Mouse (Mus musculus): ENCODE results near the gene Ache.

The Ache gene

DNA sequence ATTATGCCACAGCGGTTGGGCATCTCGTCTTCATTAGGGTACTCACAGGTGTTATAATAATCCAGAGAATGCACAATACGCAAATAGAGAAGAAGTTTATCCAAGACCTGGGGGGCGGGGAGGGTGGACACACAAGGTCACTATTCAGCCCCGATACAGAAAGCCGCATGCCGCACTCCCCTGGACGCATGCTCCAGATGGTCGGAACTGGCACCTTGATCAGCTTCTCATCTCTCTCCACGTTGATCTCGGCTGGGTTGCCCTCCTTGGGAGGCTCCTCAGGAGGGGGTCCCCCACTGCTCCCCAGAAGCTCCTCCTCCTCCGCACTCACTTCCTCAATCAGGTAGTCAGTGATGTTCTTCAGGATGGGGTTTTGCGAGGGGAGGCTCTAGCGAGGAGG, 9.8 kb downstream of the Ache start:
- DNase-seq, result no peak

DNA sequence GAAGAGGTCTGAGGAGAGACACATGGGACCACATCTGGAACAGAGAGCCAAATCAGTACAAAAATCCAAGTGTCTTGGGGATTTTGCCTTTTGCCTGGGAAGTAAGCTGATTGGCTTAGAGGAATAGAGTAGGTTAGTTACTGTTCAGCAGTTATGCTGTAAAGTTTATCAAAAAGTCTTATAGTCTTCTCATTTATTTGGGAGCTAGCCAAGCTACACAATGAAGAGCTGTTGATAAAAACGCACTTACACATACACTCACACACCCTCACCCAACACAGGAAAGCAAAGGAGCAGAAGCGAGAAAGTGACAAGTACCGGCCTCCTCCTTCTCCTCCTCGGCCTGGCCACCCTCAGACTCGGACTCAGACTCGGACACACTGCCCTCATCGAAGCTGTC, 11.9 kb downstream of the Ache start:
- DNase-seq, result no peak

DNA sequence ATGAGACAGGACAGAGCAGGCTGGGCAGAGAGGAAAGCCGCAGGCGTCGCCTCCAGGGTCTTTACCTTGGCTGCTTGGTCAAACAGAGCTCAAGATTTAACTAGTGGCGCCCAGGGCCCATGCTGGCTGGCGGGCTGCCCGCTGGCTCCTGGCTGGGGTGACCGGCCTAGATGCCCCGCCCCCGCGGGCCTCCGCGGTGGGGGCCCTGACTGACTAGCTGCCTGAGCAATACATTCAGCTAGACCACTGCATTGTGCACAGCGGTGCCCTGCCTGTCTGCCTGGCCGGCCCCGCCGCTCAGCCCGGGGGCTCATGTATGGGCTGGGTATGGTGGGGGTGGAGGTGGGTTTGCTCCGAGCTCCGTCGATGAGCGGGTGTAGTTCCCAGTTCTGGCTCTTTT, 13.9 kb downstream of the Ache start:
- DNase-seq, result peak in 1 of 2 experiments; percentile 56

DNA sequence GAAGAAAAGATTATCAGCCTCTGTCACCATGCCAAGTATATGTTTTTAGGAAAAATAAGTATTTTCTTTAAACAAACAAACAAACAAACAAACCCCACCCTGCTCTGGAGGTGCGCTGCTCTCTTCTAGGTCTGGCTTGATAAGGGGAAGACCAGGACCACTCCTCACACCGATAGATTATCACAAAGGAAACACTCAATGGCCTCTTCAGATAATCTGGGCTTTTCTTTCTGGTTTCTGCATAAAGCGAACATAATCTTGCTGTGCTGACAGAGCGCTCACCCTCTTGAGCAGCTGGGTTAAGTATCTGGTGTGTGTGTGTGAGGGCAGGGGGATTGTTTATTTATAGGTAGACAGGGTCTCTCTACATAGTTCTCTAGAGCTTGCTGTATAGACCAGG, 16.3 kb downstream of the Ache start:
- no peak for DNase-seq

DNA sequence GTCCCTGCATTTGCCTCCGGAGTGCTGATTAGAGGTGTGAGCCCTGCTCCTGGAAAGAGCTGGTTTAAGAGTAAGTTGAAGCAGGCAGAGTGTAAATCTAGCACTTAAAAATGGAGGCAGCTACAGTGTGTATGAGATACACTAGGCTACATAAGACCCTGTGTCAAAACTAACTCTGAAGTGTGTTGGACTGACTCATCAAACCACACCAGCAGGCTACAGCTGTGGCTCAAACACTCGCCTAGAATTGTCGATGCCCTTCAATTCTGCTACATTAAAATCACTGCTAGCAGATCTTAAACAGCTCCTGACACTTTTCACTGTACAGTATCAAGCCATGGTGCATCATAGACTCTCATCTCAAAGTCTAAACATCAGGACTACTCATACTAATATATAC, 16.8 kb downstream of the Ache start:
- DNase-seq, result no peak

DNA sequence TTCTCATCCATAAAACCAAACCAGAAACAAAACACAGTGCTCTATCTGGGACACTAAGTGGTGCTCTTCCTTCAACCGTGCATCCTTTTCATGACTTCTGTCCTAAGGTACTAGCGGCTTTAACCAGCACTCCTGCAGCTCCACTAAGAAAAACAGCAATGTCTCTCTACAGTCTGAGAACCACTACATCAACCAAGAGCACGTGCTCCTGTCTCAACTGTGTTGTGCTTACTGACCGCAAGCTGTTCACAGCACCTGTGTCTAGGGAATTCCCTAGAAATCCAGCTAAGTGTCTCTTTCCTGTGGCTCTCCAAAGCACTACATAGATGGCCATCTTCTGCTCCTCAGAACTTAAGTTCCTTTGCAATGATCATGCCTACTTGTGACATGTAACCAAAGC, 17.5 kb downstream of the Ache start:
- no peak for DNase-seq

DNA sequence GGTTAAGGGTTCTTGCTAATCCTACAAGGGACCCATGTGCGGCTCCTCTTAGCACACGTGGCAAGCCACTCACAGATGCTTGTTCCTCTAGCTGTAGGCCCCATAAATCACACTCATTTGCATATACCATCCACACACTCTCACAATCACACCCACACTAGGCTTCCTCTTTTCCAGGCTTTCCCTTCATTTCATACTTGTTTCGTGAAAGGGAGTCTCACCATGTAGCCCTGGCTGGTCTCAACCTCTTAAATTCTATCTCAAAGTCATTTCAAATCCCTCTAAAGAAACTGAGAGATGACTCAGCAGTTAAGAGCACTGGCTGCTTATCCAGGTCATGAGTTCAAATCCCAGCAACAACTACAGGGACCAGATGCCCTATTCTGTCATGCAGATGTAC, 18.5 kb downstream of the Ache start:
- DNase-seq, result no peak

DNA sequence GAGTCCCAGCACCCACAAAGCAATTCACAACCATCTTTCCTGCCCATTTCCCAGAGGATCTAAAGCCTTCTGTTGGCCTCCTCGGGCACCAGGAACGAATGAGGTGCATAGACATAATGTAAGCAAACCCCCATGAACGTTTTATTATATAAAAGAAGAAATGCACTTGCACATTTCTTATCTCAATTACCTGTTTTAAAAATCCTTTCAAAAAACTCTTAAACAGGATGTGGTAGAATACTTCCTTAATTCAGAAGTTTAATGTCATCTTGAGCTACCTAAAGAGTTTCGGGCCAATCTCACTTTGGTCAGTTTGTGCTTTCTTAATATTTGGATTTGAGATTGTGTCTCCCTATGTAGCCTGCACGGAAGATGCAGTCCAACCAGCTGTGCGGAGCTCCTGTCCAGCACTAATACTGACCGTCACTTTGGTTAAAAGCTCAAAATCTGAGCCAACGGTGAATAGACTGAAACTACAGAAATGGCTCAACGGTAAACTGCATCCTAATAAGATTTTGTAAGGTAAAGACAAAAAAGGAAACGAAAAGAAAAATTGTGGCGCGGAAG, 19.2 kb downstream of the Ache start:
- DNase-seq, result no peak

DNA sequence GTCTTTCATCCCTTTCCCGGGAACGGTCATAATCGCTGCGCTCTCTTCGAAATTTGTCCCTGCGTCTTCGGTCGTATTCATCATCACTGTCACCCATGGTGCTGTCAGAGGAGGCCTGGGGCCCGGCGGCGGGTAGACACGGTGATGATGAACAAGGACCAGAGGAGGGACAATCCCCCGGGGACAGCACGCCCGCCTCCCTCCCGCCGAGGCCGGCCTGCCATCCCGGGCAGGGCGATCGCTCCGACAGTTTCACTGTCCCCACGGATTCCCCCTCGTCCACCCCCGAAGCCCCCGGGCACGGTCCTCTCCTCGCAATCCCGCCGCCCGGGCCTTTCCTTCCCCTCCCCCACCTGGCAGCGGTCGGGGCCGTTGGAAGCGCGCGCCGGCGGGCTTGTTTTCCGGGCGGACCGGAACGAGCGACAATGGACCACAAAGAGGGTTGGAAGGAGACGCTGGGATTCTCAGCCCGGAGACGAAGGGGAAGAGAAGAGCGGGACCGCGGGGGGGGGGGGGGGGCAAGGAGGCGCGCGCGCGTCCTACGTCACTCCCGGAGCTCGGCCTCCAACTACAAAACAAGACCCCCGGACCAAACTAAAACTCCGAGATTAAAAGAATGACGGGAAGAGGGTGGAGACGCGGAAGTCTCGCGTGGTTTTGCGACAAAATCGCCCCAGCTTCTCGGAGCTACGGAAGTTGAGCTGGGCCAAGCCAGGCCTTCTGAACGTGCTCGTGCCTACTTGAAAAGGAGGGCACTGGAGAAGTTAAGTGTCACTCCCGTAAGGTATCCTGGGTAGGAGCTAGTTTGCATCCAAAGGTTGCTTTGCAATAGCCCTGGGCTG, 20.0 kb downstream of the Ache start, which contains the start of gene Srrt:
Gene Srrt, minus strand, starts transcription at position 604 of the 842 bp plus-strand sequence.
- peak; percentile 93 to 96 for DNase-seq

DNA sequence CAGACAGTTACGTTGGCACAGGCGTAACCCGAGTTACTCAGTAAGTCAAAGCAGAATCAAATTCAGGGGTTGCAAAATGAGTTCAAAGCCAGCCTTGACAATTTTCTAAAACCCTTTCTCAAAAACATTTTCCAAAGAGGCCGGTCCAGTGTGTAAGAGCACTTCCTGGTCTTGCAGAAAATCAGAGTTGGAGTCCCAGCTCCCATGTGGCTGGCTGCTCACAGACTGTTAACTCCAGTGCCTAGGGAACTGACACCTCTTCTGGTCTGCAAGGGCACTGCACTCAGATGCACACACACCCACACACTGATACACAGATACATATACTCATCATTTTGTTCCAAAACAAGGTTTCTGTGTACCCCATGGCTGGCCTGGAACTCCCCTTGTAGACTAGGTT, 21.0 kb downstream of the Ache start:
- DNase-seq, result no peak

DNA sequence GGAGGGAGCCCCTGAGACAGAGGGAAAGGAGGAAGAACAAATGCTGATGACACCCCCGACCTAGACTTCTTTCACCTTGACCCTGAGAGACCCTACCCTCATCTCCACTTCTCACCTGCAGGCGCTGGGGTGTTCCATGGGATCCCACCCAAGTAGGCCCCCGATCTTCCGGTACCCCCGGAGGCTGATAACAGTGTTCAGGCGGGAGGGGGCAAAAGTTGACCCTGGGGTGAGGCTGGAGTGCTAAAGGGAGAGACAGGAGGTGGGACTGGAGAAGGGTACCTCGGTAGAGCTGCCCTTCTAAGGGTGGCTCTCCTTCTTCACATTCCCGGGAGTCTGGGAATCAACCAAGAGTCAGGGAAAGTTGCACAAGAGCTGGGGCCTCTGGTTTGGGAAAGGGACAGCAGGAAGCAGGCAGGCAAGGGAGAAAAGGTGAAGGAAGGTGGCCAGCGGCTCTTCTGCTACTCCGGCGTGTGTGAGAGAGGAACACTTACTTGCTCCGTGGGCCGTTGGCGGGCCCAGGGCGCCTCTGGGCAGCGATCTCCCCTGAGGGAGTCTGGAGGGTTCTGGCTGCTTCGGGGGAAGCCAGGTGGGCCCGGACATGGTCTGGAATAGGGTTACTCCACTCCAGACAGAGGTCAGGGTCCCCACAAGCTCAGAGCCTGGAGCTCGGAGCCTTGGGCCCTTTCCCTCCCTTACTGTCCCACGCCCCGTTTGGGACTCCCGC, 26.3 kb downstream of the Ache start:
- DNase-seq, result no peak

DNA sequence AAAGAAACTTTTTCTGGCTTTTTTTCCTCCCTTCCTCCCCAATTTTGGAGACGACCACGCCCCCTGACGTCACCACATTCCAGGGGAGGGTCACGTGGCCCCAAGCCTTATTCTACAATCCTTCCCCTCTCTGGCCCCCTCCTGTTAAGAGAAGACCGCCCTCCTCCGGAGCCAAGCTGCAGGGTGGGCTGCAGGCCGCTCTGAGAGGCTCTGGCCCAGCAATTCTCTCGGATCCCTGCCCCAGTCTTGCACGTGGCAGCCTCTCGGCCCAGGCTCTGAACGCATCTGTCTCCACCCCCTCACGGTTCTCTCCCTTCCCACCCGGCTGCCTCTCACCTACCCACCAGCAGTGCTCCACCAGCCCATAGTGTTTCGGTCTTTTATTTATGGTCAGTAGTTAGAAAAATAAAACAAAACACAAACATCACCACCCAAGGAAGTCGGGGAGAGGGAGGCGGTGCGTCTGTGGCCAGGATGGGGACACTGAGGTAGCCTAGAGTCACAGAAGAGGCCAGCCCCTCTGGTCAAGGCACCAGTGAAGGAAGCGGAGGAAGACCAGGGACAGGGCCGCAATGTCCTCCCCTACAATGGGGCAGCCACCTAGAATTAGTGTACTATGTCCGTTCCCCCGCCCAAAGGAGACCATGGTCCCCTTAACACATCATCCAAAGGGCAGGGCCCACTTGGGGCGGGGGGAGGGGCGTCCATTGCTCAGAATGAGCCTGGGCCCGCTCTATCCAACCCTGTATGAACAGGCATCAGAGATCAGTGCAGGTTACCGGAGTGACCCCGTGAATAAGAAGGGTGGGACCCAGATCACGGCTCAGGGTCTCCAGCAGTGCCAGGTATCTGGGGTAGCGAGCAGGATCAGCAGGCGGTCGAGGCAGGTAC, 27.1 kb downstream of the Ache start, which contains the start of gene Trip6:
Gene Trip6, minus strand, starts transcription at position 212 of the 891 bp plus-strand sequence.
- peak; percentile 92 to 93 for DNase-seq

DNA sequence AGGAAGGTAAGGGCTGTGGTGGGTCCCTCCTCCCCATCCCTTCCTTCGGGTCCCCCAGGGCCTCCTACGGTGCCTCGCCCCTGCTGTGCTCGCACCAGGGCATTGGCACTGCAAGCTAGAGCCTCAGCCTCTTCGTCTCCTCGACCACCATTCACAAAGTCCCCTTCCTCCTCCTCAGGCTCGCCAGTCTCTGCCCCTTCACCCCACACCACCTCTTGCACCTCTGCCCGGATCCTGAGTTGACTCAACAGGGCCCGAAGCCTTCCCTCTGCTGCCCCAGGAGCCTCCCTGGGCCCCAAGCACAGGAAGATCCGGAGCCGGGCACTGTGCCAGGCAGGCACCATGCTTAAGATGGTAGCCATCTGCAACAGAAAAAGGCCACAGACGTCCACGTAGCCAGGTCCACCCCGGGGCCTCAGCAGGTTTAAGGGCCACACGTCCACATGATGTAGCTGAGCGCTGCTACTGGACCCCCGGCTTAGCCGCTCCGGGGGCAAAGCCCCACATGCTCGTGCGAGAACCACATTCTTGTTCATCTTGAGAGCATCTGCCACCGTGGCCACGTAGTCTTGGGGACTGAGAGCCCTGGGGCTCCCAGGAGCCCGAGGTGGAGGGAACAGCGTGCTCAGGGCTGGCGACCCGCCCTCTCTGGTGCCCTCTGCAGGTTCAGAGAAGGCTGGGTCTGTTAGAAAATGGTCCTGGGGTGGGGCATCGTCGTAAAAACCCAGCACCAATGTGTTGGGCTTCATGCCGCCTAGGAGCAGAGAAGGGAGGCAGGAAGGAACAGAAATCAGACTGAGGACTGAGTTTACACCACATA, 28.0 kb downstream of the Ache start:
- peak; percentile 55 to 69 for DNase-seq

DNA sequence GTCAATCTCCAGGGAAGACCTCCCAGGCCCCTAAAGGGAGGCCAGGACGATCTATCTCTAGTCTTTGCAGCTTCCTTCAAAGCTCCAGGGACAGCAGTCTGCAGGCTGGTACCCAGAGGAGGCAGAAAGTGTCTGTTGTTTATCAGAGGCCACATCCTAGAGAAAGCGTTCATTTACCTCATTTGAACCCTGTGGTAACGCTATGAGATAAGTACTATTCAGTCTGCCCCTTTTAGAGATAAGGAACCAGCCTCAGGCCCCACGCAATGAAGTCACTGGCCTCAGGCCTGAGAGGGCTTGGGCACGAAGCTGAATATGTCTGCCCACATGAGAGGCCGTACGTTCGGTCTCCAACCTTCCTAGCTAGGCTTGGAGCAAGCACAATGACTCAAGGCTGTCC, 30.0 kb downstream of the Ache start:
- no peak for DNase-seq

DNA sequence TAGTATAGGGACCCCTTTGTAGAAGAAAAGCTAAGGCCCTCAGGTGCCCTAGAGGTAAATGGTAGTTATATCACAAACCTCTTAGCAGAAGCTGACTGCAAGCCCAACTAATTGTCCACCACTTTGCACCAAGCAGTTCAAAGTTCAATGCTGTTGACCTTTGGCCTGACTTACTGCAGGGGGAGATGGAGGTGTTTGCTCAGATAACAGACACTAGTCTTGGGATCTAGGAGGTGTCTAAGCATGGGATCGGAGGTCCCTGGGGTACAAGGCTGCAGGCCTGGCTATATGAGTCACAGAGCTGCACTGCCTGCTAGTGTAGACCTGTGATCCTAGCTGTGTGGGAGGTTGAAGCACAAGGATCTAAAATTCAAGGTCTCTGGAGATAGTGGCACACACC, 31.3 kb downstream of the Ache start:
- no peak for DNase-seq

DNA sequence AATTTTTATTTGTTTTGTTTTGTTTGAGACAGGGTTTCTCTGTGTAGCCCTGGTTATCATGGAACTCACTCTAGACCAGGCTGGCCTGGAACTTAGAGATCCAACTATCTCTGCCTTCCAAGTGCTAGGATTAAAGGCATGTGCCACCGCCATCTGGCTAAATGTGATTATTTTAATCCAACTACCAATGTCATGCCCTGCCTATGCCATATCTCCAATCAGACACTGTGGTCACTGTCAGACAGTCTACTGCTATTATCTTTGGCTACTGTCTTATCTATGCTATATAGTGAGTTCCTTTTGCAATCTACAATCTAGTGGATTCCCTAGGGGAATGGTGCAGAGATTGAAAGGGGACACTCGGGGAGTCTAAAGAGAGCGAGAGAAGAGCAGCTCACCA, 33.7 kb downstream of the Ache start:
- DNase-seq, result no peak

DNA sequence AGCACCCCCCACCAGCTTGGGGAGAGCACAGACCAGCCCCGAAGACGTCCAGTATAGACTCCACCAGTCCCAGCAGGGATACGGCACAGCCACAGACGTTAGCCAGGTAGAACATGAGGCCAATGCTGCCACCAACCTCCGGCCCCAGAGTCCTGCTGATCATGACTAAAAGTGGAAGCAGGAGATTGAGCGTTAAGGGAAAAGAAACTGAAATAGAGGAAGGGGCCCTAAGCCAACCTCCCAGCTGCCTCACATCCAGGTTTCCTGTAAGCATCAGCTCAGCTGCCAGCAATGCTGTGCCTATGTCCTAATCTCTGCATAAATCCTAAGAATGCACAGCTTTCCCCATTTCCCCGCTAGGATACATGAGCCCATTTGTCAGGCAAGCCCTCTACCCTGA, 43.6 kb downstream of the Ache start:
- no peak for DNase-seq

DNA sequence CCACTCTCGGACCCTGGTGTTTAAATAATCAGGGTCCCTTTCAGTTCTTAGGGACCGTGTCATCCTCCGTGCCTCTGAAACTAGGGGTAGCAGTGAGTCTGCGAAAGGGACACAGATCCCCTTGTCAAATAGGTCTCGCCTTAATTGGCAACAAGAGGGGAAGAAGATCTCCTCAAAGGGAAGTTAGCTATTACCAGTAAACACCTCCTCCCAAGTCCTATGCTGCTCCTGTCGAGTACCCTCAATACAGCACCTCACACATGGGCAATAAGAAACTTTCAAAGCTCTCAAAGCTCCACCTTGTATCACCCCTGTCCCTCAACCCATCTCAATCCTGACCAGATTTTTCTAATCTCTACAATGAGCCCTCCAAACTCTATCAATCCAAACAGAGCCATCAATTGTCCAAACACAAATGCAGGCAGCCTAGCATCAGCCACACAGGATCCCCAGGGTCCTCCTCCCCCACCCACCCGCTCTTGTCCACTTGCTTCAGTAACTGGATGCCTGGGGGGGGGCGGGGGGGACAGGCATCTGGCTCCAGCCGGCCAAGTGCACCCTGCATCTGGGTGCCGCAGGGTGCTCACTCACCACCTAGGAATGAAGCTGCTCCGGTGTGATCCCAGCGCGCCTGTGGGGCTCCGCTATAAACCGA, 45.7 kb downstream of the Ache start:
- DNase-seq, result no peak

DNA sequence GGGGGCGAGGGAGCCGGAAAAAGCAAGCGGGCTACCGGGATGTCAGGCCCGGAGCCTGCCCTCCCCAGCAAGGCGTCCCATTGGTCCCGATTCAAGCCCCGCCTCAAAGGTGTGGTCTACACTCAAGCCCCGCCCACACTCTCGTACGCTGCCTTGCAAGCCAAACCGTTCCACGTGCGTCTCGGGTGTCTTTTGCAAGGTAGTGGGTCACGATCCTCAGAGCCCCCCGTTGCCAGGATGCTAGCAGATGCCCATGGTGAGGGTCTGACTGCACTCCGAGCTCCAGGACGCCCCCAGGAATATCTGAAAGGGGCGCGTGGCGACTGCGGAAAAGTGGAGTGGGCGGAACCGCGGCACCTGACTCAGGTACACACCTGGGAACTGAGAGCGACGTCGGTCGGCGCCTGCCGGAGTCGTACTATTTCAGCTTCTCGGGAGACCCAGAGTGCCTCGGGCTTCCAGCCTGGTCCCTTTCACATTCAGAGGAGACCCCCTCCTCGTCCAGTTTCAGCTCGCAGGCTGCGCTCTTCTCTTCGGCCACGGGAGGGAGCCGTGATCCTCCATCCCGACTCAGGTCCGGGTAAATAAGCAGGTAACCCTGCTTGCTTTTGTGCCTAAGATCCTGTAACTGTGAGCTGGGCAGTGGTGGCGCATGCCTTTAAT, 46.3 kb downstream of the Ache start, which contains the start of gene Slc12a9:
Gene Slc12a9, minus strand, starts transcription at position 86 of the 663 bp plus-strand sequence.
- peak; percentile 94 to 97 for DNase-seq

DNA sequence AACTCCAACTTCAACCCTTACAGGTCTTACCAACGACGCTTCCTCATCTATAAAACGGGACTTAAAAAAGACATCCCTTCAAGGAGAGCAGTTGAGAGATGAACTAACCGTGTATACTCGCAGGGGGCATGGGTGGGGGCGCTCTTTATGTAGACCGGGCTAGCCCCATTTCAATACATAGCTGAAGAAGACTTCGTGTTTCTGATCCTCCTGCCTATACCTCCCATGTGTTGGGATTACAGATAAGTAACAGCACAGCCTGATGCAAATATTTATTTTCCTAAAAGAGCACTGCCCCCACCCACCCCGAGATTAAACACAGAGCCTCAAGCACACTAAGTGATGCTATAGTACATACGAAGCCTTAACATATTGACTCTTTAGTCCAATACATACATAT, 47.0 kb downstream of the Ache start:
- DNase-seq, result no peak

DNA sequence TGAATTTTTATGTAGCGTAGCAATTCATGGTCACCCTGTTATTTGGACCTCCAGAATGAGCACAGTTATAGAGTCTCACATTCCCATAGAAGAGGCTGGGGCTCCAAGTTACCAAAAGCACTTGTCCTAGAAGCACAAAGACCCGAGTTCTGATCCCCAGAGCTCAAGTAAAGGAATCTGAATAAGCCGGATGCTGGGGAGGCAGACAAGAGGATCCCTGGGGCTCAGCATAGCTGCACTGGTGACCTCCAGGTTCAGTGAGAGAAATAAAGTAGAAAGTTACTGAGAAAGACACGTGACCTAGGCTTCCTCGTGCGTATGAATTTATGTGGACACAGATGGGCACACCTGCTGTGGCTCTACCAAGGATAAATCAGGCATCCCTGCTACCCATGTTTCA, 47.7 kb downstream of the Ache start:
- DNase-seq, result no peak
